Mouse (Mus musculus) urinary bladder, postnatal 25 days (tissue): Measurements from ENCODE around the gene Sdccag8.

Source experiments
- DNase-seq: peaks from one replicate; pipeline ENCODE4 v3.0.0; 2022; ENCODE audit warnings: low spot score

Gene Sdccag8

DNA sequence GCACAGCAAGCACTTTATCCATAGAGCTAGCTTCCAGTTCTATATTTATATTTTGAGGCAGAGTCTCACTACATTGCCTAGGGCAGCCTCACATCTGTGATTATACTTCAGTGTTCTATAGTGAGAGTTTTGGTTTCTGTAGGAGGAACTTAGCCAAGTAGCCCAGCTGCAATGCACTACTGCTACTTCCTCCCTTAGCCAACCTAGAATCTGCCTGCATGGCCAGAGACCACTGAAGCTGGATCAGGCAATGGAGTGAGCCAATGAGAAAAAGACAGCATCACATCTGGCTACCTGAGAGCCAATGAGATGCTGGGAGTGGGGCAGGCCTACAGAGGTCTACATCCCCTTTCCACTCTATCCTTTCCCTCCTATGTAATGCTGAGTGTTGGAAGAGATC lies 251.3 kb downstream of the Sdccag8 start:
- no peak for DNase-seq

- no peak for DNase-seq
Measured at GRCm38 (mm10) chr1:177067123-177067646, 252.7 kb downstream of the Sdccag8 start.

DNA sequence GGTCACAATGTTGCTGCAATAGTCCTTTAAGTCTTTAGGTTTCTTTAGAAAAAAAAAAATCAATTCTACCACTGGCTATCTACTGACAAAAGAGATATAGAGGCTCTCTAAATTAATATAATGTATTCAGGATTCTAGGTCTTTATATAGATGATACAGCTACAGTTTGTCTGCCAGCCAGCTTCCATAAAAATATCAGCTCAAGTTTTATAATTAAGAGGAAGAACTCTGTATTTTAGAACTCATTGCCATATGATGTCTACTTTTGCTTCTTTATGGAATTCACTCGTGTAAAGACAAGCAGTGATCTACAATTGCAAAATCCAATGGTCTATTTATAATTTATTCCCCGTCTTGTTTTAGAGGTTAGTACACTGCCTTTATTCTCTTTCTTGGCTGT lies 254.7 kb downstream of the Sdccag8 start:
- no peak for DNase-seq
